Mouse (Mus musculus) small intestine, adult 2 months (tissue): ENCODE measurements around the gene Fancd2.

Source experiments
- CTCF ChIP-seq: fragments of 200-500 bp; IDR thresholded peaks from 2 replicates; pipeline ENCODE4 v1.5.1; 2012; ENCODE audit warnings: low read depth, mild to moderate bottlenecking, control low read depth, inconsistent platforms, low read length, moderate library complexity, mixed read lengths; ENCODE audit not compliant: insufficient replicate concordance, insufficient read length; ENCODE audit errors: extremely low read depth
- POLR2A ChIP-seq: fragments of 200-500 bp; IDR thresholded peaks from 2 replicates; pipeline ENCODE4 v1.6.1; 2012; ENCODE audit warnings: low read depth, mild to moderate bottlenecking, control low read depth, inconsistent platforms, low read length, moderate library complexity

- TF ChIP-seq CTCF: no peak
- no peak for TF ChIP-seq POLR2A
Observed at GRCm38 (mm10) chr6:113559736-113560135, 28.3 kb downstream of the Fancd2 start.
